Mouse (Mus musculus): ENCODE results near the gene Rfc4. TPM values are rescaled to one million over a fixed set of nuclear protein-coding genes. Genes with fewer than 3 reads are reported as not detected.

Rfc4 gene
- polyA plus RNA-seq, 1 experiment, result 2.1 TPM

Other genes with a start within 250 kb of the Rfc4 start
- not detected in 2 replicates for gene Ahsg, start 236.5 kb downstream of the Rfc4 start, polyA plus RNA-seq (2012; rRNA removed)
- gene Fetub, start 209.4 kb downstream of the Rfc4 start, polyA plus RNA-seq (2012; rRNA removed), result 0.10 TPM in 1 of 2 replicates, not detected in the other
- not detected in 2 replicates for gene Hrg, start 176.7 kb downstream of the Rfc4 start, polyA plus RNA-seq (2012; rRNA removed)
- gene Kng2, start 98.3 kb downstream of the Rfc4 start, polyA plus RNA-seq (2012; rRNA removed), result not detected in 2 replicates
- gene Kng1, start 69.9 kb downstream of the Rfc4 start, polyA plus RNA-seq (2012; rRNA removed), result not detected in 2 replicates
- gene Eif4a2, start 20.3 kb downstream of the Rfc4 start, polyA plus RNA-seq (2012; rRNA removed), result 737 and 742 TPM in 2 replicates
- gene Adipoq, start 18.8 kb upstream of the Rfc4 start, polyA plus RNA-seq (2012; rRNA removed), result 0.33 TPM in 1 of 2 replicates, not detected in the other
- 11.2 and 11.5 TPM in 2 replicates for gene St6gal1, start 97.0 kb upstream of the Rfc4 start, polyA plus RNA-seq (2012; rRNA removed)